Mouse (Mus musculus) lung, postnatal 4 days (tissue): Measurements from ENCODE around the gene Pou4f2.

Source experiments
- DNase-seq, 2 experiments: peaks; one replicate each; pipeline ENCODE4 v3.0.0; 2021

The Pou4f2 gene

GRCm38 (mm10) chr8:78436071-78436651 is at the start of gene Pou4f2:
Gene Pou4f2, minus strand, starts transcription at chr8:78436645.
- peak in 1 of 2 experiments; percentile 28 for DNase-seq

- DNase-seq, result no peak
Measured at GRCm38 (mm10) chr8:78477051-78477829, 40.8 kb upstream of the Pou4f2 start.

GRCm38 (mm10) chr8:78467889-78468288 is 31.4 kb upstream of the Pou4f2 start:
- DNase-seq, result no peak

GRCm38 (mm10) chr8:78463941-78464340 is 27.5 kb upstream of the Pou4f2 start:
- DNase-seq, result no peak

- DNase-seq, result no peak
Measured at GRCm38 (mm10) chr8:78456441-78456840, 20.0 kb upstream of the Pou4f2 start.

- no peak for DNase-seq
Measured at GRCm38 (mm10) chr8:78442781-78443180, 6.3 kb upstream of the Pou4f2 start.

GRCm38 (mm10) chr8:78438121-78438520 is 1.7 kb upstream of the Pou4f2 start:
- DNase-seq, result peak in 1 of 2 experiments; percentile 55

- DNase-seq, result no peak
Measured at GRCm38 (mm10) chr8:78437140-78438045, 948 bp upstream of the Pou4f2 start.

GRCm38 (mm10) chr8:78436661-78437060 is 216 bp upstream of the Pou4f2 start:
- no peak for DNase-seq

GRCm38 (mm10) chr8:78435624-78435960 is 853 bp downstream of the Pou4f2 start:
- DNase-seq, result no peak

GRCm38 (mm10) chr8:78434823-78435623 is 1.4 kb downstream of the Pou4f2 start:
- no peak for DNase-seq

- no peak for DNase-seq
Measured at GRCm38 (mm10) chr8:78434340-78434739, 2.1 kb downstream of the Pou4f2 start.

GRCm38 (mm10) chr8:78433318-78433717 is 3.1 kb downstream of the Pou4f2 start:
- no peak for DNase-seq

GRCm38 (mm10) chr8:78432451-78432850 is 4.0 kb downstream of the Pou4f2 start:
- DNase-seq, result no peak

GRCm38 (mm10) chr8:78431356-78431755 is 5.1 kb downstream of the Pou4f2 start:
- peak in 1 of 2 experiments; percentile 52 for DNase-seq

- no peak for DNase-seq
Measured at GRCm38 (mm10) chr8:78428148-78428547, 8.3 kb downstream of the Pou4f2 start.

GRCm38 (mm10) chr8:78427769-78428130 is 8.7 kb downstream of the Pou4f2 start:
- no peak for DNase-seq

GRCm38 (mm10) chr8:78426875-78427768 is 9.3 kb downstream of the Pou4f2 start:
- DNase-seq, result no peak

GRCm38 (mm10) chr8:78426455-78426854 is 10.0 kb downstream of the Pou4f2 start:
- no peak for DNase-seq

GRCm38 (mm10) chr8:78423937-78424336 is 12.5 kb downstream of the Pou4f2 start:
- DNase-seq, result no peak

- DNase-seq, result peak in 1 of 2 experiments; percentile 11
Measured at GRCm38 (mm10) chr8:78420101-78420503, 16.3 kb downstream of the Pou4f2 start.

GRCm38 (mm10) chr8:78419272-78419671 is 17.2 kb downstream of the Pou4f2 start:
- DNase-seq, result no peak
